Mouse (Mus musculus): ENCODE measurements around the gene Mast4. TPM values are rescaled to one million over a fixed set of nuclear protein-coding genes. Genes with fewer than 3 reads are reported as not detected.

Gene Mast4
- total and polyA plus RNA-seq, 3 experiments = 0.99 to 7.4 (median 6.1) TPM

- H3K4me2 ChIP-seq (ENCODE audit: insufficient read depth, low read depth, poor library complexity, severe bottlenecking) = no peak overlapping the region
- H3K9ac ChIP-seq (ENCODE audit: insufficient read depth, low read depth) = no peak overlapping the region
- no peaks in the 10 kb centered on the region for H3K79me2 ChIP-seq (replicated peaks; ENCODE audit: control insufficient read depth, extremely low read depth, insufficient read depth, poor library complexity, severe bottlenecking)
- dilution Hi-C loops (cut with MboI; ENCODE audit: extremely low pct_ligation_motif_present, extremely low pct_unique_long_range_greater_than_20kb, low sequenced_read_pairs) (no loop called here), in situ Hi-C loops (cut with MboI; ENCODE audit: low pct_ligation_motif_present, low pct_unique_long_range_greater_than_20kb, low sequenced_read_pairs) (no loop called here)
- no peaks in the 10 kb centered on the region for H3K27me3 ChIP-seq (replicated peaks)
- H3K27ac ChIP-seq (ENCODE audit: insufficient read depth, low read depth) = no peak overlapping the region
- no peak overlapping the region for H3K4me3 ChIP-seq (replicated peaks in 1 of 3; ENCODE audit: low read depth in 2 of 3, low read length in 2 of 3, poor library complexity in 1 of 3)
- H3K9me3 ChIP-seq (replicated peaks; ENCODE audit: low read length) = no peaks in the 10 kb centered on the region
- TF ChIP-seq CHD2 (IDR thresholded peaks at IDR 0.05; ENCODE audit: low read length) (no peak), RAD21 (IDR thresholded peaks at IDR 0.05; ENCODE audit: low read depth, low read length) (no peak), KAT2A (IDR thresholded peaks at IDR 0.05; ENCODE audit: insufficient replicate concordance, low read length) (no peak), POLR2AphosphoS2 (IDR thresholded peaks at IDR 0.05; ENCODE audit: low read depth, low read length) (no peak)
- no peaks in the 10 kb centered on the region for H3K36me3 ChIP-seq (replicated peaks in 1 of 2; ENCODE audit: control insufficient read depth in 1 of 2, insufficient read depth in 1 of 2, low read length in 1 of 2)
- H3K4me1 ChIP-seq (ENCODE audit: control insufficient read depth in 1 of 2, insufficient read depth in 2 of 2) = no peaks in the 10 kb centered on the region
- no peak for DNase-seq (ENCODE audit: extremely low read depth)
Observed at GRCm38 (mm10) chr13:102994098-102994497, 340.2 kb downstream of the Mast4 start.

- dilution Hi-C loops (cut with MboI; ENCODE audit: extremely low pct_ligation_motif_present, extremely low pct_unique_long_range_greater_than_20kb, low sequenced_read_pairs) (no loop called here), in situ Hi-C loops (cut with MboI; ENCODE audit: low pct_ligation_motif_present, low pct_unique_long_range_greater_than_20kb, low sequenced_read_pairs) (no loop called here)
- H3K9me3 ChIP-seq (replicated peaks; ENCODE audit: low read length) = no peaks in the 10 kb centered on the region
- TF ChIP-seq MXI1 (IDR thresholded peaks at IDR 0.05; ENCODE audit: low read depth, low read length) (peak; percentile 99), CTCF (conservative IDR thresholded peaks at IDR 0.05 in 1 of 2, IDR thresholded peaks at IDR 0.05 in 1 of 2; ENCODE audit: low read depth in 2 of 2, low read length in 2 of 2) (no peak)
- H3K79me2 ChIP-seq (replicated peaks; ENCODE audit: control insufficient read depth, extremely low read depth, insufficient read depth, poor library complexity, severe bottlenecking) = no peaks in the 10 kb centered on the region
- H3K4me2 ChIP-seq (ENCODE audit: insufficient read depth, low read depth, poor library complexity, severe bottlenecking) = no peak overlapping the region
- no peak overlapping the region for H3K27ac ChIP-seq (ENCODE audit: insufficient read depth, low read depth)
- DNase-seq (ENCODE audit: extremely low read depth) = no peak
- H3K9ac ChIP-seq (ENCODE audit: insufficient read depth, low read depth) = no peak overlapping the region
- H3K36me3 ChIP-seq (replicated peaks in 1 of 2; ENCODE audit: control insufficient read depth in 1 of 2, insufficient read depth in 1 of 2, low read length in 1 of 2) = no peaks in the 10 kb centered on the region
- no peaks in the 10 kb centered on the region for H3K4me1 ChIP-seq (ENCODE audit: control insufficient read depth in 1 of 2, insufficient read depth in 2 of 2)
- H3K27me3 ChIP-seq (replicated peaks) = no peaks in the 10 kb centered on the region
- H3K4me3 ChIP-seq (replicated peaks in 1 of 3; ENCODE audit: low read depth in 2 of 3, low read length in 2 of 3, poor library complexity in 1 of 3) = no peak overlapping the region
Observed at GRCm38 (mm10) chr13:102992680-102993423, 341.4 kb downstream of the Mast4 start.

- Histone ChIP-seq H3K4me1 (ENCODE audit: control insufficient read depth in 1 of 2, insufficient read depth in 2 of 2) (no peaks in the 10 kb centered on the region), H3K27ac (ENCODE audit: insufficient read depth, low read depth) (no peak overlapping the region), H3K36me3 (replicated peaks in 1 of 2; ENCODE audit: control insufficient read depth in 1 of 2, insufficient read depth in 1 of 2, low read length in 1 of 2) (no peaks in the 10 kb centered on the region), H3K27me3 (replicated peaks) (no peaks in the 10 kb centered on the region), H3K9ac (ENCODE audit: insufficient read depth, low read depth) (no peak overlapping the region), H3K4me2 (ENCODE audit: insufficient read depth, low read depth, poor library complexity, severe bottlenecking) (no peak overlapping the region), H3K4me3 (replicated peaks in 1 of 3; ENCODE audit: low read depth in 2 of 3, low read length in 2 of 3, poor library complexity in 1 of 3) (no peak overlapping the region), H3K9me3 (replicated peaks; ENCODE audit: low read length) (no peaks in the 10 kb centered on the region), H3K79me2 (replicated peaks; ENCODE audit: control insufficient read depth, extremely low read depth, insufficient read depth, poor library complexity, severe bottlenecking) (no peaks in the 10 kb centered on the region)
- no peak for DNase-seq (ENCODE audit: extremely low read depth)
- dilution Hi-C loops (cut with MboI; ENCODE audit: extremely low pct_ligation_motif_present, extremely low pct_unique_long_range_greater_than_20kb, low sequenced_read_pairs) = no loop called here
- in situ Hi-C loops (cut with MboI; ENCODE audit: low pct_ligation_motif_present, low pct_unique_long_range_greater_than_20kb, low sequenced_read_pairs) = no loop called here
- TF ChIP-seq MAX (IDR thresholded peaks at IDR 0.05; ENCODE audit: low read length) = no peak
- TF ChIP-seq PAX5 (IDR thresholded peaks at IDR 0.05; ENCODE audit: low read length) = no peak
- no peak for TF ChIP-seq TCF12 (IDR thresholded peaks at IDR 0.05; ENCODE audit: low read depth, low read length)
- TF ChIP-seq BHLHE40 (IDR thresholded peaks at IDR 0.05; ENCODE audit: low read depth, low read length) = no peak
- no peak for TF ChIP-seq USF1 (IDR thresholded peaks at IDR 0.05; ENCODE audit: low read depth, low read length)
- no peak for TF ChIP-seq UBTF (IDR thresholded peaks at IDR 0.05; ENCODE audit: low read depth, low read length)
- TF ChIP-seq USF2 (conservative IDR thresholded peaks at IDR 0.05; ENCODE audit: low read depth, low read length) = no peak
- TF ChIP-seq MAFK (IDR thresholded peaks at IDR 0.05; ENCODE audit: insufficient replicate concordance, low read length) = no peak
- no peak for TF ChIP-seq TBP (conservative IDR thresholded peaks at IDR 0.05; ENCODE audit: low read depth, low read length)
- no peak for TF ChIP-seq IRF4 (IDR thresholded peaks at IDR 0.05; ENCODE audit: low read depth, low read length)
- no peak for TF ChIP-seq MXI1 (IDR thresholded peaks at IDR 0.05; ENCODE audit: low read depth, low read length)
- no peak for TF ChIP-seq HCFC1 (IDR thresholded peaks at IDR 0.05; ENCODE audit: low read depth, low read length)
- TF ChIP-seq E2F4 (IDR thresholded peaks at IDR 0.05; ENCODE audit: insufficient replicate concordance, low read depth, low read length) = no peak
- TF ChIP-seq ZKSCAN1 (IDR thresholded peaks at IDR 0.05; ENCODE audit: borderline replicate concordance, low read depth, low read length) = no peak
Observed at GRCm38 (mm10) chr13:102991928-102992327, 342.4 kb downstream of the Mast4 start.

Measured in CH12.LX (cell line).